Mouse (Mus musculus) c-Kit-negative CD71-positive TER-119-positive erythroid progenitor cells, embryonic 14.5 days (primary cell): ENCODE data around the gene Map3k3.

Source experiments
- DNase-seq: peaks from one replicate; pipeline ENCODE4 v3.0.0-alpha.2; 2013; ENCODE audit warnings: low read depth, low spot score

Map3k3 gene

DNA sequence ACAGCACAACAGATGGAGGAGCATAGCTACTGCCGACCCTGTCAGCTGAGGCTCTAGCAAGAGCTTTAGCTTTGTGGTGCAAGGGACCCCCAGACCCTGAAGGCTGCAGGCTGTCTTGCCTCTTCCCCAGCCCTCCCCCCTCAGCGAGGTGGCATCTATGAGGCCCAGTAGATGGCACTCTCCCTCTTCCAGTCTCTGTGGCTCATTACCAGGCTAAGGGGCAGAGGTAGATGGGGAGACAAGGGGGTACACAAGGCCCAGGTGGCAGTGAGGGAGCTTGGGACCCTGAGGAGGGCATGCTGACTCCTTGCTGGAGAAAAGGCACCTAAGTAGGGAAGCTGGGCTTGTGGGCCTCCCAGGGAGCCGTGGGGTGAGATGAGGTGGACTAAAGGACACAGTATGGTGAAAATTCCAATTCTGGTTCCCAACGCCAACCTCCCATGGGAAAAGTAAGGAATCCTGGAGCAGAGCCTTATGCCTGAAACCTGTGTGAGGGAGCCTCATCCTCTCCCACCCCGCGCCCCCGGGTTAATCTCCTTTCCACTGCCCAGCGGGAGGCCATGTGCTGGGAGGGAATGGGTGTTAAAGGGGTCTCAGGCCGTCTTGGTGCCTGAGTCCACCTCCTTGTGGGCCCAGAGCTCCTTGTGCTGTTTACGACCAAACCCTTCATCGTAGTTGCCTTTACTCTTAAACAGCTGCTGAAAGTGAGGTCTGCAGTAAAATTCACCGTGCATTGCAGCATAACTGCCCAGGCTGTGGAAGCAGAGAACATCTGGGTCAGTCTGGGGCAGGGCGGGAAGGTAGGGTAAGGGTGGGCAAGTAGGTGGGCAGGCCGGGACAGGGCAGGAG, 73.9 kb downstream of the Map3k3 start:
- no peak for DNase-seq

DNA sequence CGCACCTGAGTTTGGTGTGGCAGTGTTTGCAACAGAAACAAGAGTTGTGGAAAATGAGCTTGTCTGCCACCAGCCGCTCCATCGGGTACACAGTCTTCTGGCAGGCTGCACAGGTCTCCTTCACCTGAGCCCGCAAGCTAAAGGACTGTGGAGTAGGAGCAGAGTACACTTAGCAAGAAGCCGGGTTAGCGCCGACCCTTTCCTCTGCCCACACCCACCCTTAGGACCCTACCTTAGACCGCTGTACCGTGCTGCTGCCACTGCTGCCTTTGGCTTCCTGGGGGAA, 74.5 kb downstream of the Map3k3 start:
- no peak for DNase-seq

DNA sequence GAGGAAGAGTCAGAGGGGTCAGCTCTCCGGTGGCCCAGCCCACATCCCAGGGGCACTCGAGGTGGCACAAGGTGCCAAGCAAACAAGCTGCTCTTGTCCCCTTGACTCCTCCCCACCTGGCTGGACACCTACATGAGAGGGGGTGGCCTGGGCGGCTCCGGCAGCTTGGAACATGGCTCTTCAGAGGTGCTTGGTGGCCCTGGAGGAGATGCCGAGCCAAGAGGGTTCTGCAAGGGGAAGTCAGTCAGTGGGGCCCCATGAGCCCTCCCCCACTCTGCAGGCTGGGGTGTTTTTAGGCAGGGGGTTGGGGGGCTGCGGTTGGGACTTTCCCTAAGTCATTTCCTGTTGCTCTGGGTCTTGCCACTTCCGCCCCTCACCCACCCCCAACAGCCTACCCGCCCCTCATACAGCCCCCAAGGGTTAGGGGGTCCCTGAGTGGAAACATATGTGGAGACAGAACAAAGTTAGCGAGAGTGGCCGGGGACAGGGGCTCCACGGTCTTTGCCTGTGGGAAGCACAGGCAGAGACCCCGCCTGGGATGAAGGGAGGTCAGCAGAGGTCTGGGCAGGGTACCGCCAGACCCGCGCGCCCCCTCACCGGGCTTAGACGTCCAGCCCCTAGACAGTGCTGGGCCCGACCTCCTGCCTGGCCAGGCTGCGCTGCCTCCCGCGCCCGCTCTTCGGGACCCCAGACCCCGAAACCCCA, 75.0 kb downstream of the Map3k3 start:
- no peak for DNase-seq

DNA sequence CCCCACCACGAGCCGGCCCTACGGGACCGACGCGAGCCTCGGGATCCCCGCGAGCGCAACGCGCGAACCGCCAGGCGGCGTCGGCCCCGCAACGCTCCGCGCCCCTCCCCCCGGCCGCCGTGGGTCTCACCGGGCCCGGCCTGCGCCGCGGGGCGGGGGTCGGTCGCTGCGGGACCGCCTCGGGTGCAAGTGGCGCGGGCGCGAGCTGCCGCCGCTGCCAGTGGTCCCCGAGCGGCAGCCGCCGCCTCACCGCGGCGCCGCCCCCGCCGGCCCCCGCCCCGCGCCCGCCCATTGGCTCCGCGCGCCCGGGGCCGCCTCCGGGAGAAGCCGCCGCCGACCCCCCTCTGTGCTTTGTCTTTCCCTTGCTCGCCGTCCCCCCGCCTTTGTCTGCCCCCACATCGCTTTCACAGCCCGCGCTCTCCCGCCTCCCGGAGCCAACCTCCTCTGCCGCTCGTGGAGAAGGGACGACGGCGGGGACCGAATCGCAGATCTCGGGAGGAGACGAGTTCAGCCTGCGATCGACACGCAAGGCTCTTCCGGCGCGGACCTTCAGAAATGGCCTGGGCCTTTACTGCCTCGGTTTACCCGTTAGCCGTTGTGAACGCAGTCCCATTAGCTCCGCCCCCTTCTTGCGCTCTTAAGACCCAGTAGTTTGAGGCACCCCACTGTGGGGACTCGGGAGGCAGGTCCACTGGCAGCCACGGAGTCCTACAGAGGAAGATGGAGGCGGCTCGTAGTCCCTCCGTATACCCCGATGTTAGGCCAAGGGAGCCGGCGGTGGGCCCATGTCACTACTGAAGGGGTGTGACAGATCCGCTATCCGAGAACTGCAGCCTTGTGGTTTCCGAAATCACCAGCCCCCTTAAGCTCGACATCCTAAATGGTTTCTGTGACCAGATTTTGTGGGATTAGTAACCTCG, 75.8 kb downstream of the Map3k3 start:
- no peak for DNase-seq

DNA sequence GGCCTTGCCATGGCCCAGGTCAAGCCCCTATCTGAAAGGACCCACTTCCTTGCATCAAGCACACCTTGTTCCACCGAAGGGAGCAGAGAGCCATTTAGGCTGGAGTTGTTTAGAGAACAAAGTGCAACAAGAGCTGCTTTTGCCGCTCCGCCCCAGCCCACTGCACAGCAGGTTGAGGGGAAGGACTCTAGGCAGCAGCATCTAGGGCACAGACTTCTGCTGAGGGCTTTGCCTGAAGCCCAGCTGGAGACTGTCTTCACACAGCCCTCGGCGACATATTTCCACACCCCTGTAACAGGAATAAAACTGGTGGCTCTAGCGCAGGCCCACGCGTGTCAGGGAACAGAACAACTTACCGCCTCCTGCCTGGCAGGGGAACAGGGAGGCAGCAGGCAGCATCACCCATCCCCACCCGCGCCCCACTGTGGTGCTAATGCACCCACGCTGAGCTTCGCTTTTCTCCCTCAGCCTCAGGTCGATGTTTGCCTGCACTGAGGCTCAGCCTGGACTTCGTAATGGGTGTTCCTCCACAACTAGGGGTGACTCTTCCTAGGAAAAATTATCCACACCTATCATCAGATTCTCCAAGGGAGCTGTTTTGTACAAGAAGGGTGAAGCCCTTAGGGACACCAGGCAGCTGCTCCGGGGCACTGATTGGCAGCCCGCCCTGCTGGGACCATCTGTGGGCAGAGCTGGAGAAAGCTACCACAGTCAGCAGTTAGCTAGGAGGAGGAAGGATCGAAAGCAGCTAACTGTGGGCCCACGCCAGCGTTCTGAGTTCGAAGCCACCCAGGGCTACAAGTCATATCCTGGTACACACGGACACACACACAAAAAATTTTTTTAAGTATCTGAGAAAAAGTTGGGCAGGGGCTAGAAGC, 76.7 kb downstream of the Map3k3 start, which contains the start of the genes Gm10840 and Limd2:
TSS of gene Gm10840 (plus strand) at position 10 of the 881 bp plus-strand sequence.
TSS of gene Limd2 (minus strand) at position 20 of the 881 bp plus-strand sequence.
- DNase-seq, result no peak

DNA sequence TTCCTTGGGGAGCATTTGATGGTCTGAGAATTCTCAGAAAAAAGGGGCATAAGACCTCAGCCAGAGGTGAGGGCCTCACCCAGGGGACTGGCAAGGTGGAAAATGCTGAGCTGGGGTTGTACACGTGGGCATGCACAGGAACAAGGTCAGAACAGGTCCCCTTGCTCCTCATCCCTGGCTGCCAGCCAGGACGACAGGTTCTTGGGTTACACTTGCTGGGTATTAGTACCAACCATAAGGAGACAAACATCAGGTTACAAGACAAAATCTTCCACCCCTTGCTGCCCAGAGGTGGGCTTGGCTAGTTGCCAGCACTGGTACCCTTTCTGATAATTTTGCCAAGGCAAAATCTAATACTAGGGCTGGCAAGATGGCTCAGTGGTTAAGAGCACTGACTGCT, 77.8 kb downstream of the Map3k3 start:
- DNase-seq, result no peak

DNA sequence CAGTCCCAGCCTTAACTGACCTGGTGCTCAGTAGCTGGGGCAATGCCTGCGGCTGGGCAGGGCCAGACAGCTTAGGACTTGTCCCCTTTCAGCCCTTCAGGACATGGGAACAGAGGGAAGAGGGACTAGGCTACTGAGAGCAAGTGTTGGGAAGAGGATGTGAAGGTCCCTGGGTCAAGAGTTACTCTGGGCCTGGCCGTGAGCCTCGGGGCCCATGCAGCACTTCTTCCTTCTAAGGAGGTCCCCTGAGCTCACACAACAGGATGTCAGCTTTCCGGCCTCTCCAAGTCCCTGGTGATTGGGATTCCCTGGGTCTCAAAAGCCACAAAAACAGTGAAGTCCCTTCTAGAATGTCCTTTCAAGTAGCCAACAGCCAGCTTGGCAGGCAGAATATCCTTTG, 79.1 kb downstream of the Map3k3 start:
- no peak for DNase-seq

DNA sequence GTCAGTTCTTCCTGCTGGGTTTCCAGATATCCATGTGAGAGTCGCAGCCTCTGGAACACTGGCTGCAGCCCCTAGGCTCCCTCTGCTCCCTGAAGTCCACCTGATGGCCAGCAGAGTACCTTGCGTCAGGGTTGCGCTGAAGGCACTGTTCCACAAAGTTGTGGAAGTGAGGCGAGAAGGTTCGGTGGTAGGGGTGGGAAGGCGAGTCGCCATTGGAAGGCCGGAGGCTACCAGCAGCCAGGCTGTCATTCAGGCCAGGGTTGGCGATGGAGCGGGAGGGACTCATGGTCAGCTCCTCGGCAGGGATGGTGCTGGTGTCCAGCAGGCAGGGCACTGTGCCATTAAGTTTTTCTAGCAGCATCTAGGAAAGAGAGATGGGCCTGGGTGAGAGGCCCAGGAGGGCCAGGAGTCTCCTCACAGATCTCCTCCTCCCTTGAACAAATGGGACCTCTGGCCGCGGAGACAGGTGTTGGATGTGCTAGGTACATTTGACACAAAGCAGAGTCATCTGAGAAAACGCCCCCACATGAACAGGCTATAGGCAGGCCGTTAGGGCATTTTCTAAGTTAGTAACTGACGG, 80.3 kb downstream of the Map3k3 start:
- DNase-seq, result no peak

DNA sequence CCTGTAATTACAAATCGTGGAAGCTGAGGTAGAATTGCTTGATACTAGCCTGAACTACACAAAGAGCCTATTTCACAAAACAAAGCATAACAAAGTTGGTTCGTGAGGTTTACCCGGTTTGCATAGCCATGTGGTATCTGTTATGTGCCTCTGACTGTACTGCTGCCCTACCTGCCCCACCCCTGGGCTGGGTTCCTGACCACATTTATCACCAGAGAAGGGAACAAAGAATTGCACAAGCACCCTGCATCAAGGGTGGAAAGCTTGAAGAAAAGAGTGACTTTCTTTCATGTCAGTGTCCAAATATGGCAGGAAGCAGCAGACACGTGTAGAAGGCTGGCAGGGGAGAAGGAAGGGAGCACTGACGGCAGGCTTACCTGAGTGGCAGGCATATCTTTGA, 83.0 kb downstream of the Map3k3 start:
- no peak for DNase-seq

DNA sequence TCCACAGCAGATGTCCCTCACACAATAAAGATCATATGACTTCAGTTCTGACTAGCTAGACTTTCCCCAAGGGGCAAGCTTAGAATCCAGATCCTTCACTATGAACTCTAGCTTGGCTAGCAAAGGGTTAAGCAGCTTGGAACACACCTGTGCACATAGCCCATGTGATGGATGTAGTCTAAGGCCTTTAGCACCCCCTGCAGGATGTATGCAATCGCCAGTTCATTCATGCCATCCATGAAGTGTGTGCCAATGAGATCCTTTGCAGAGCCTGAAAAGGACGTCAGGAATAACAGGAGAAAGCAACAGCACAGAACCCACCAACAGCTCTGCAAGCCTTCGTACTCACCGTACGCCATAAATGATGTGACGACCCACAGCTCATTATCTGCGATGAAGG, 86.4 kb downstream of the Map3k3 start:
- DNase-seq, result no peak

DNA sequence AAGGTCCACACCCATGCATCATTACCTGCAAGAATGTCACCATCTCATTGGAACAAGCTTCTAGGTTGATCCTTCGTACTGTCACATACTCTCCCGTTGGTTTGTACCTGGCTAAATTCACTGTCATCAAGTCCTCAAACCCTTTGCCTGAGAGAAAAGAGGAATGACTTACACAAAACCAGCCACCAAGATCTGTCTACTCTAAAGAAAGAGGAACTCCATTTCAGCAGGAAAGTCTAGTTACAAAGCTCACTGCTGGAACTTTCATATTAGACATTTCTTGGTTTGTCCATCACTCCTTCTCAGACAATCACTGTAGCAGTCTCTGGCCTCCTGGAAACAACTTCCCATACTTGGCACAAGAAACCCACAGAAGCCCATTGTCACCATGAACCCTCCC, 88.8 kb downstream of the Map3k3 start:
- DNase-seq, result no peak

DNA sequence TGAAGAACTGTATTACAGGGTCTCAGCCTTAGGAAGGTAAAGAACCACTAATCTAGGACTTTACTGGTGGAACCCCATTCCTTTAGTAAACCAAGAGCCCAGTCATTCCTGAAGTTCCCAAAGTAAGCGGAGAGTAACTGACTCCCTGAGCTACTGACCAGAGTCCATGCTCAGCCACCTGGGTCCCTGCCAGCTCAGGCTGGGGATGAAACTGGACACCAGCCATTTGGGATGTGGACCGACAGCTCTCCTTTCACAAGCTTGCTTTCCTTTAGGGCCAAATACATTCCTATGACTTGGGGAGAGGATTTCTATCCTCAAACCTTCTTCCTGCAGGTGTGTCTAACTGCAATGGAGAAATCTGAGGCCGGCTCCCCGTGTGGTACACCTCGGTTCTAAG, 90.0 kb downstream of the Map3k3 start:
- DNase-seq, result no peak

DNA sequence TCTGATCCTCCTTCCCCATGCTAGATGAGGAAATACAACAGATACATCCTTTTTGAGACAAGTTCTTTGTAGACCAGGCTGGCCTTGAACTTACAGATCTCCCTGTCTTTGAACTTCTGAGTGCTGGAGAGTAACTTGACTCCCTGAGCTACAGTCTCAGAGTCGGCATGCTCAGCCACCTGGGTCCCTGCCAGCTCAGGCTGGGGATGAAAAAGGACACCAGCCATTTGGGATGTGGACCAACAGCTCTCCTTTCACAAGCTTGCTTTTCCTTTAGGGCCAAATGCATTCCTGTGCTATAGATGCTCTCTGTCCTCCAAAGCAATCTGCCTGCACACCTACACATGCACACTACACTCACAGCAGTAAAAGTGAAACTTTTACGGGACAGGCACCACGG, 90.7 kb downstream of the Map3k3 start:
- DNase-seq, result no peak

DNA sequence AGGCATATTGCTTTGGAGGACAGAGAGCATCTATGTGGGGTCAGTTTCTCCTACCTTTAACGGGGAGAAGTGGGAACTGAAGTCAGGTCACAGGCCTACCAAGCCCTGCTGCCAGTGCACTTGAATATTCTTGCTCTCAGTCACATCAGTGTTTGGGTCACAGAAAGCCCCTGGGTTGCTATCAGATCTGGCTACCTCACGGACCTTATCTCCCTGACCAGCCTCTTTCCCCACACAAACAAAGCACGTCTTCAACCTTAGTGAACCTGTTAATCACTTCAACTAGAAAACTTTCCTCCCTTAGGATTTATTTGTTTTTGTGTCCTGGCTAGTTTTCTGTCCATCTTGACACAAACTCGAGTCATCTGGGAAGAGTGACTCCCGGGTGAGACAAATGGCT, 92.0 kb downstream of the Map3k3 start:
- no peak for DNase-seq

DNA sequence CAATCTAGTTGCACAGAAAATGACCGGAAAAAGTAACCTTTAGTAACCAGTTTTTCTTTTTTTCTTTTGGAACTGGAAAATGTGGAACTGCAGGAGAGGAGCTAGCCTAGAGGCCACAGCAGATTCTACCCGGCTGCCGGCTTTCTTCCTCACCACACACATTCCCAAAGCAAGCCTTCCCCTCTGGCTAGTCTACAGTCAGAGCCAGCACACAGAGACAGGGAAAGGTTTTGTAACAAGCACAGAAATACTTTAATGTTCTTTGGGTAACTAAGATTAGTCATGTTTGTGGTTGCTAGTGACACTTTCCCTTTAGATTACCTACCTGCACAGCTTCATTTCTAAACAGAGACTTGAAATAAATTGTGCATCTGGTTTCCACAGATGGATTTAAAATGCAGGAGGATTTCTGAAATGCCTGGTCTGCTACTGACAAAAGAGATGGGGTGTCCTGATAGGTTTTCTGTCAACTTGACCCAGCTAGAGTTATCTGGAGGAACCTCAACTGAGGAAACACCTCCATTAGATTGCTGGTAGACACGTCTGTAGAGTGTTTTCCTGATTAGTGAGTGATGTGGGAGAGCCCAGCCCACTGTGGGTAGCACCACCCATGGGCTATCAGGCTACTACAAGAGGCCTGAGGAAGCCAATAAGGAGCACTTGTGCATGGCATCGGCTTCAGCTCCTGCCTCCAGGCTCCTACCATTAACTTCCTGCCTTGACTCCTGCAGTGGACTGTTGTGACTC, 93.8 kb downstream of the Map3k3 start:
- no peak for DNase-seq

DNA sequence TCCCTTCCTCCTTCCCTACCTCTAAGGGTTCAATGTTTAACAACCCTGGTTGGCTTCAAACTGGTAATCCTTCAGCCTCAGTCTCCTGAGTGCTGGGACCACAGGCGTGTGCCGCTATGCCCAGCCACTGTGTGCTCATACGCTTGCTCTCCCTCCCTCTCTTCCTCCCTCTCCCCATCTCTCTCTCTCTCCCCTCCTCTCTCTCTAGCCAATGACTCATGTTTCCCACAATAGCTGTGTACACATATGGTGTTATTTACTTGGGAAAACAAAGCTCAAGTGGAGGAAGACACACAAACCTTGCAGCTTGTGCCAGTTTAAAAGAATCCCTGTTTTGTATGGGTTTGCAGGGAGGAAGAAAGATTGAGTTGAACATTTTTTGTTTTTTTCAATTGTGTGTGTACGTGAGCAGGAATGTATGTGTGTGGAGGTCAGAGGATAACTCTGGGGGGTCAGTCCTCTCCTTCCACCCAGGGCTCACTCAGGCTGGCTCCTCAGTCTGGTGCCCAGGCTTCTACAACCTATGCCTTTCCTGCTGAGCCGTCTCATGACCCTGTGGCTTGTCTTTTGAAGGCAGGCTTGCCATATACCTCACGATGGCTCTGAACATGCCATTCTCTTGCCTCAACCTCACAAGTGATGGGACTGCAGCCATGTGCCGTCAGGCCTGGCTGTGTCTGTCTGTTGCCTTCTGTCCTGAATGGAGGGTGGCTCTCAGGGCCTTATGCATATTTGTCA, 95.5 kb downstream of the Map3k3 start:
- no peak for DNase-seq

DNA sequence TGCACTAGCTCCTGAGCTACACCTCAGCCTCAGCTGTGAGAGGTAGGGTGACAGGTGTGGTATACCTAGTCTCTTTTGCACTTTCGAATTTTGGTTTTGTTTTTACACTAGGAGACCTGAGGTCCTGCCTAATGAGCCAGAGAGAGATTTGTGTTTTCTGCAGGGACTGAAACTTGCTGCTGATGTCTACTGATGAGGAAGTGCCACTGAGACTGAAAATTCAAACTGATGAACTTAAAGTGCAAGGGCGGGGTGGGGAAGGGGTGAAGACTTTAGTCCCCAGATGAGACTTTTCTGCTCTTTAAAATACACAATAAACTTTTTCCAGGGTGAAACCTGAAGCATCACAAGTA, 96.0 kb downstream of the Map3k3 start:
- no peak for DNase-seq

DNA sequence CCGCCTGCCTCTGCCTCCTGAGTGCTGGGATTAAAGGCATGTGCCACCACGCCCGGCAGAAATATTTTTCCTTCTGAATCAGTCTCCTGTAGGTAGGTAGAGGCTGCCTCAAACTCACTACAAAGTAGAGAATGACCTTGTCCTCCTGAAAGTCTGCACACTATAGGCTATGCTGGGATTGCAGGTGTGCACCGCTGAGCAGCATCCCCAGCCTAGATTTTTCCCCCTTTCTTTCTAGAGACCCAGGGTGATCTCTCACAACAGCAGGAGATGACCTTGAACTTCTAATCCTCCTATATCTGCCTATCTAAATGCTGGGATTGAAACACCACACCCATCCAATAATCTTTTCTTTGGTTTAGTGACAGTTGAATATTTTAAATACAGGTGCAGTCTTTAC, 102.9 kb downstream of the Map3k3 start:
- DNase-seq, result no peak

DNA sequence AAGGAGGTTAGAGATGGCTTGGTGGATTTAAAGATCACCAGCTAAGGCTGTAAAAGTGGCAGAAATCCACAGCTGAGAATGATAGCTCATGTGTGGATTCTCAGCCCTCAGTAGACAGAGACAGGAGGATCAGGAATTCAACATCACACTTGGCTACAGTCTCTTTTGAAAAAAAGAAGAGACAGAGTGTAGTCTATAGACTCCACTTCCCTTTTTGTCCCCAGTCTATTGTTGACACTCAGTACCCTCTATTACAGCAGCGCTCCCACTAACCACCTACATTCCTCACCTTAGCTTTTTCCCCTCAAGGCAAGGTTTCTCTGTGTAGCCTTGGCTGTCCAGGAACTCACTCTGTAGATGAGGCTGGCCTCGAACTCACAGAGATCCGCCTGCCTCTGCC, 107.3 kb downstream of the Map3k3 start:
- no peak for DNase-seq

DNA sequence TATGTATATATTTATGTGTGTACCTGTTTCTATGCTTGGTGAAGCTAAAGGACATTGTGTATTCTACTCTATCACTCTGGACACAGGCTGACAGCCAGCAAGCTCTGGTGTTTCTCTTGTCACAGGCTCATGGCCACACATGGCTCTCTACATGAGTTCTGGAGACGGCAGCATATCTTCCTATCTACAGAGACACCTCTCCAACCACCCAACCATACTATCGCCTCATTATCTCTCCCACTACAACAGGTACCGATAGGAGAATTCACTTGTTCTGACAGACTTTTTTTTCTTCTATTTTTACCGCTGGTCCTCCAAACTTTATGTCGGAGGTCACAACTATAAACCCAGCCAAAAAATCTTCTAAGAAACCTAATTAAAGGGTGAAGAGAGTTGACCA, 107.8 kb downstream of the Map3k3 start:
- DNase-seq, result no peak
